Mouse (Mus musculus): ENCODE results near the gene Zswim5.
"Not testable (repeated sequence)": the region's sequence is repeated elsewhere in the genome, so short reads cannot be mapped to it uniquely, and the experiment has no call there.

The Zswim5 gene

GRCm38 (mm10) chr4:116876995-116877728 lies at the start of gene Zswim5:
TSS of gene Zswim5 (plus strand) at chr4:116877376.
- in situ Hi-C loops (cut with MboI, MseI) = no loop called here

DNA sequence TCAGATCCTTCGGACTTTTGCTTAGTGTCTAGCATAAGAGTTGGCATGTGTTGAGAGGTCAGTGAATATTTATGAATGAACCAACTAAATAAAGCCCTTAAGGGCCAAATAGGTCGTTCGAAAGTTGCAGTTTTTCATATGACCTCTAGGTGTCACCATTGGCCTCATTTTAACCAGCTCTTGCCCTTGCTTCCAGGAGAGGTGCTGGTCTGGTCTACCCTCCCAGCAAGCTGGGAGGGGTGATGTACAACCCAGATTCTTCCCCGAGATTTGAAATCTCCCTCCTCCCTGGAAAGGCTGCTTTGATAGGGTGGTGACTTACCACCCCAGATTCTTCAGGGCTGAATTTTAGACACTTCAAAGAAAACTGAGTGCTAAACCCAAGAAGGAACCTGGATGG lies 49.4 kb upstream of the Zswim5 start:
- in situ Hi-C loops (cut with MboI, MseI) = loop anchor here (10.0 kb wide), 1 partner anchor 307 kb away; the partner anchor contains the start of gene Plk3

GRCm38 (mm10) chr4:116829364-116830069 lies 47.7 kb upstream of the Zswim5 start:
- in situ Hi-C loops (cut with MboI, MseI) = loop anchor here (5.0 to 10.0 kb wide), 2 partner anchors 148 to 305 kb away; partner anchors contain the start of gene Plk3

DNA sequence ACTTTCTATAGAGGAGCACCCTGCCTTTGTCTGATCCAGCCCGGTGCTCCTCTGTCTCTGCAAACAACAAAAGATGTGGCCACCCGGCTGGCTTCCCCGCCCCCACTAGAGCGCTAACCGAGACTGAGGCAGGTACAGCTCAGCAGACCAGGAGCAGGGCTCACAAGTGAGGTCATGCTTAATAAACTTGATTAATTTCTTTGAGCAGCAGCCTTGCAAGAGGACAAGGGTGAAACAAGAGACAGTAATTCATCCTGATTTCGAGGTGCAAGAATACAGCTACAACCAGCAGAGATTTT lies 47.2 kb upstream of the Zswim5 start:
- in situ Hi-C loops (cut with MboI, MseI) = loop anchor here (5.0 kb wide), 1 partner anchor 147 kb away; no protein-coding TSS in a partner anchor

DNA sequence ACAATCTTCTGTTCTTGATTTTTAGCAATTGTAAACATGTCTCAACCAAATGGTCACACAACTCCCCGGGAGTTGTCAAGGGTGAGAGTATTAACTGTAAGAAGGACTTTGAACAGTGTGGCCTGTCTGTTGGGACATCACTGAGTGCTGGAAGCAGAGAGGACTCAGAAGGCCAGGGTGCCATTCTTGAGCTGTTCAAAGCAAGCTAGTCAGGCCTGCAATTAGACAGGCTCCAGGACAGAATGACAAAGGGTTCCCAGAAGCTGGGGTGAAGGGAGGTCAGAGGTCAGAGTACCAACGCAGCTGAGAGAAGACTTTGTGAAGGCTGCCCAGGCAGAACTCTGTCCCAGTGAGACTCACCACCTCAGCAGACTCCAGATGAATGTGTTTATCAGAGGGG lies 38.2 kb upstream of the Zswim5 start:
- in situ Hi-C loops (cut with MboI, MseI) = no loop called here

DNA sequence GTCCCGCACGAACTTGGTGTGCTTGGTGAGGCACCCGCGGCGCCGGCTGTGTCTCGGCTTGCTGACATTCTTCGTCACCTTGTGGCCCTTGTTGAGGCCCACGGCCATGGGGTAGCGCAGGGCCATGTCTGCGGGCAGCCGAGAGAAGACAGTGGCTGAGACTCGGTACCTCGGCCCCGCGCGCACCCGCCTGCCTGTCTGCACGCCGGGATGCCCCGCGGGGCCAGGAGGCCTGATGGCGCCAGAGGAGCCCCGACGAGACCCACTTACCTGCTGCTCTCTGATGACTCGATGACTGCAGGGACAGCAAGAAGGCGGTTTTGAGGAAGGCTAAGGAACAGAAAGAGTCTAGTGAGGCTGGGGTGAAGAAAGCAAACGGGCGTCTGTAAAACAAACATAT lies 37.1 kb upstream of the Zswim5 start:
- in situ Hi-C loops (cut with MboI, MseI) = not testable (repeated sequence)

- in situ Hi-C loops (cut with MboI, MseI) = no loop called here
Measured at GRCm38 (mm10) chr4:116840841-116841240, 36.3 kb upstream of the Zswim5 start.

- in situ Hi-C loops (cut with MboI, MseI) = no loop called here
Measured at GRCm38 (mm10) chr4:116844324-116844723, 32.9 kb upstream of the Zswim5 start.

DNA sequence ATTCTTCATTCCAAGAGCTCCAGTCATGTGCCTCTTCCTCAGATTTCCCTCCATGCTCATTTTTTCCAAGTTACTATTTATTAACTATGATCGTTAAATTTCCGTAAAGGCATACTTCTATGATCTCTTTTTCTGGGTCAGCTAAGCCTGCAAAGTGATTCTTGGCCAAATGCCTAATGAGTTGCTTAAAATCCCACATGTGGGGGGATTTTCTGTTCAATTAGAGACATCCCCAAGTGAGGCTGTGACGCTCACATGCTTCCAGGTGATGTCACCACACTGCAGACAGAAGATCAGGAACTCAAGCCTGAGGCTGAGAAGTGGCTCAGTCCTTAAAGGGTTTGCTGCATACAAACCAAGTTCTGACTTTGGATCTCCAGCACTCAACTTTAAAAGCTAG lies 27.3 kb upstream of the Zswim5 start:
- in situ Hi-C loops (cut with MboI, MseI) = no loop called here

DNA sequence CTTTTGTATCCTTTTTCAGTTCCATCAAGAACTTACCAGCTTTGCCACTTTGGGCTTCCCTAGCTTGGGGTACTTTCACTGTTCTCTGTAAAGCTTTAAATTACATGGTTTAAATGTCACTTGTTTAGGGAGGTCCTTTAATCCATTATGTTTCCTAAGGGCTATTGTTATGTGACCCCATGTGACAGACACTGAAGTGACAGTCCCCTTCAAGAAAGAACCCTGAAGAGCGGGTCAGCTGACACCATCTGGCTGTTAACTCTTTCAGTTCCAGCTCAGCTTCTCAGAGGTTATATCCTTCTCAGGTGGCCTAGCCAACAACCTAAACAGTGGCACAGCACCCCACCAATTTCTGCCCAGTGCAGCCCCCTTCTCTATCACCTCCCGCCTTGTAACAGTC lies 22.9 kb upstream of the Zswim5 start:
- in situ Hi-C loops (cut with MboI, MseI) = no loop called here

DNA sequence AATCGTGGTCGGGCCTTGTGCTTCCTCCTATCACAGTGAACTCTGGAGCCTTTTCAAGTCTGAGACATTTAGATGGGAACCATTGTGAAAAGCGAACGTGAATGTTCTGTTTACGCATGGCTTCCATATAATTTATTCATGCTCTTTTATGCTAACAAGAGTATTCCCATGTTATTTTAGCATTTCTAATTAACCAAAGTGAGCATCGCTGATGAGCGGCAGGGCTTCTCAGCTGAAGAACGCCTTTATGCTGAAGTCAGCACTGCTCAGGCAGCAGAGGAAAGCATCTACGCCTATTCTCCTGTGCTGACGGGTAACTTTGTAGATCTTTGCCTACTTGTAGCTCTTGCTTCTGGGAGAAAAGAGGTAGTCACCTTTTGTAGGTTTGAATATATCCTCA lies 20.0 kb upstream of the Zswim5 start:
- in situ Hi-C loops (cut with MboI, MseI) = no loop called here

DNA sequence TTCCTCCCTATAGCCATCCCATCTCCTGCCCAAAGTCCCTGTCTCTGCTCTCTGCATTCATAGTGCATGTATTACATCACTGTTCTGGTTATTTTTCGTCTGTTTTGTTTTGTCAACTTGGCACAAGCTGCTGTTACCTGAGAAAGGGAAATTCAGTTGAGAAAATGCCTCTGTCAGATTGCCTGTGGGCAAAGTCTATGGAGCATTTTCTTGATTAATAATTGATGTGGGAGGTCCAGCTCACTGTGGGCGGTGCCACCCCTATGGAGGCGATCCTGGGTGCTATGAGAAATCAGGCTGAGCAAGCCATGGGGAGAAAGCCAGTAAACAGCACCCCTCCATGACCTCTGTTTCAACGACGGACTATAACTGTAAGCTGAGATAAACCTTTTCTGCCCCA lies 17.5 kb upstream of the Zswim5 start:
- in situ Hi-C loops (cut with MboI, MseI) = no loop called here

DNA sequence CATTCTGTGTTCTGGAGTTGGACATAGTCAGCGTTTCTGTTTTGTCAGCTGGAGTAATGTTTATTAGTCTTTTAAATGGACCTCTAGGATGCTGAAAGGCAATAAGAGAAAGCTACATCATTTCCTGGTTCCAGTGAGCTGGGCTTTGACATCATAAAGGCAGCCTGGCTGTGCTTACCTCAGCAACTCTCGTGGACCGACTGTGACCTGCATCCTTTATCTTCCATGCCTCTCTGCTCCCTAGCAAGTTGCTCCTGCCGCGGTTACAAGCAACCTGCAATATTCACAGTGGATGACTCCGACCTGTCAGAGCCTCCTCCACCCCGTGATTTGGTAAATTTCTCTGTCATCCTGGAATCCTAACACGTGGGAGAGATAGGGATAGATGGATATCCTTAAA lies 15.2 kb upstream of the Zswim5 start:
- in situ Hi-C loops (cut with MboI, MseI) = no loop called here

GRCm38 (mm10) chr4:116869898-116870297 lies 7.3 kb upstream of the Zswim5 start:
- in situ Hi-C loops (cut with MboI, MseI) = no loop called here

- in situ Hi-C loops (cut with MboI, MseI) = no loop called here
Measured at GRCm38 (mm10) chr4:116874595-116874994, 2.6 kb upstream of the Zswim5 start.

GRCm38 (mm10) chr4:116876630-116876994 lies 564 bp upstream of the Zswim5 start:
- in situ Hi-C loops (cut with MboI, MseI) = no loop called here

- in situ Hi-C loops (cut with MboI, MseI) = no loop called here
Measured at GRCm38 (mm10) chr4:116877729-116878321, 649 bp downstream of the Zswim5 start.

DNA sequence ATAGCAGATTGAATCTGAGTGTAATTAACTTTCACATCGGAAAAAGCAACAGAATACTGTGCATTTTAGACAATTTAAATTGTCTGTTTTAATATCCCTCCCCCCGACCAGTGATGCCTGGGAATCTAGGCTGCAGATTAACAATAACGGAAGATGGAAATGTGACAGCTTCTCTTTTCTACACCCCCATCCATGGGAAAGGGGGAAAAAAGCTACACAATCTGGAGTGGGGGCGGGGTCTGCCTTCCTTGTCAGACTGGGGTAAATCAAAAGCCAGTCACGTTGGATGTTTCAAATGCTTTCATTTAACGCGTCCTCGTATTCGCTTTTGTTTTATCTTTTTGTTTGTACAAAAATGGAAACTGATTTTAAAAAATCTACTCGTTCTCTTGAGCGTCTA lies 1.3 kb downstream of the Zswim5 start:
- in situ Hi-C loops (cut with MboI, MseI) = no loop called here

- in situ Hi-C loops (cut with MboI, MseI) = no loop called here
Measured at GRCm38 (mm10) chr4:116882679-116883078, 5.5 kb downstream of the Zswim5 start.

DNA sequence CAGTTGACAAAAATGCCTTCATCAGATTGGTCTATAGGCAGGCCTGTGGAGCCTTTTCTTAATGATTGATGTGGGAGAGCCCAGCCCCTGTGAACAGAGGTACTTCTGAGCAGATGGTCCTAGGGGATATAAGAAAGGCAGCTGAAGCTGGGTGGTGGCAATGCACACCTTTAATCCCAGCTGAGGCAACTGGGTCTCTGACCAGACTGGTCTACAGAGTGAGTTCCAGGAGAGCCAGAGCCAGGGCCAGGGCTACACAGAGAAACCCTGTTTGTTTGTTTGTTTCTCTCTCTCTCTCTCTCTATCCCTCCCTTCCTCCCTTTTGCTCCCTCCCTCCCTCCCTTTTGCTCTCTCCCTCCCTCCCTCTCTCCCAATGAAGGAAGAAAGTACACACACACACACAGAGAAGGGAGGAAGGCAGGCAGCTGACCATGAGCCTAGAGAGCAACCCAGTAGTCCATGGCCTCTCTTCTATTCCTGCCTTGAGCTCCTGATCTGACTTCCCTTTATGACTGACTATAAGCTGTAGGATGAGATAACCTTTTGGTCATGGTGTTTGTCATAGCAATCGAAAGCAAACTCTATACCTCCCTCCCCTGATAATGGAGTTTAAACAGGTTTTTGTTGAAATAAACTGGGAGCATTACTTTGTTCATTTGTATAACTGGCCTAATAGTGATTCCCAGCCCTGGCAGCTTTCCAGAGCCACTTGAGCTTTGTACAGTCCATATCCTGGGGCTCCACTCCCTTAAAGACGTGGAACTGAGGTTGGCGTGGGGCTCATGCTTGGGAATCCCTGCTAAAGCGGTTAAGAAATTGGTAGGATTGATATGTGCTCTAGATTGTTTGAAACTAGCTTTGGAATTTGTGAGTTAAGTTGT lies 17.3 kb downstream of the Zswim5 start:
- in situ Hi-C loops (cut with MboI, MseI) = no loop called here

- in situ Hi-C loops (cut with MboI, MseI) = no loop called here
Measured at GRCm38 (mm10) chr4:116910489-116911181, 33.5 kb downstream of the Zswim5 start.

All from T-helper 2 cell (primary cell).